Mouse (Mus musculus) monocyte, adult 59 days (primary cell): ENCODE measurements around the gene C7. TPM values are rescaled to one million over a fixed set of nuclear protein-coding genes. Genes with fewer than 3 reads are reported as not detected.

Experiments
- total RNA-seq, 2 experiments: library from RNA; stranded (reverse); gene quantifications; one replicate each; pipeline ENCODE4 v1.2.4; 2023

Gene C7
- total RNA-seq: not detected

DNA sequence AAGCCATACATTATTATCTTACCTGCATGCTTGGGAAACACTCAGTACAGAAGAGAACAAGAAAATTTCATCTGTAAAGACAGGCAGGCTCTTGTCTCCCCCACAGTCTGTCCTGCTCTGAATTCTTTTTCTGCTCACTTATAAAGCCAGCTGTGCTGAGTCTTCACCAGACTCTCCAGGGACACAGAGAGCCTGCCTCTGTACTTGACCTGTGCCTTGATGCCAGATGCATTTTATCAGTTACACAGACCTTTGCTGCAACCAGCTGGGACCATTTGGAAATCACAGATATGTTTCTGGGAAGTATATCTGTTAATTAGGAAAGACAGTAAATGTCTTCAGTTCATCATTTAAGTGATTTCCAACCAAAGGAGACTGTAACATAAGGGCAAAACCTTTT lies at the start of gene C7:
TSS of gene C7 (minus strand) at position 106 of the 400 bp plus-strand sequence.

DNA sequence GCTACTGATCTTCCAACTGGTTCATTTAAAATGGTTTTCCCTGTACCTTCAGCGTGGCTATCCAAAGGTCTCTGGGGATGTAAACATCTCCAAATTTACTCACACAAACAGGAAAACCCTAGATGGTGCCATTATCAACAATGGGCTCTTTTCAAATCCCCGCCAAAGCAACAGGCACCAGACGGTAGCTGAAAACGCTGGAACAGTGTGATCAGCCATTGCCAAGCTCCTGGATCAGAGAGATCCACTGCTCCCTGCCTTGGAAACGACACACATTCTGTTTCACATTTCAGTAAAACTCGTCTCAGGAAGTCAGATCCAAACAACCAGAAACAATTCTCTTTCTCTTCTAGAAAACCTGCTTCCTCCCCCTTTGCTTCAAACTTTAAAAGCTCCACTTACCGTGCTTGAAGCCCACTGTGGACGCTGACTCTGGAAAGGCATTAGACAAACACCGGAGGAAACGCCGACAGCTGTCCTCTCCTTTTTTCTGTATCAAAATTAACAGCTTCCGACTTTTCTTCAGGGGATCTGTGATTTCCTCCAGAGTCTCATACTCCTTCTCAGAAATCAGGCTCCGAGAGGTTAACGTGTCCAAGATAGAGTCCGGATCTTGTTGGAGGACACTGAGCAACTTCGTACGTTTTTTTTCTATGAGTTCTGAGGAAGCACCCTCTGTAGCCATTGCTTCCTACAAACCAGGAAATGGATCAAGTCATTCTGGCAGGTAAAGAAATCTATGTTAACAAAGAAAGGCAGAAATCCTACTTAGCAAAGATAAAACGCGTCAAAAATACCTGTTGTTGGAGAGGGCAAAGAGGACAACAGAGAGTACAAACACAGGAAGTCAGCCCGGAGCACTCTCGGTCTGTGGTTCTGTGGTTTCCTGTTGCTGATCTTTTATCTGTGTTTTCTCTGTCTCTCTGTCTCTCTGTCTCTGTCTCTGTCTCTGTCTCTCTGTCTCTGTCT lies 44.4 kb upstream of the C7 start, which contains the start of gene Card6:
TSS of gene Card6 (minus strand) at position 854 of the 969 bp plus-strand sequence.

Other genes starting within 250 kb of the C7 start
- gene Mroh2b, start 165.0 kb downstream of the C7 start, total RNA-seq: not detected
- 1 to 10 TPM; 5.9 to 8.6 TPM for gene Card6, start 44.8 kb upstream of the C7 start, total RNA-seq
- gene Rpl37, start 52.9 kb upstream of the C7 start, total RNA-seq: 100 to 1,000 TPM; 608 to 621 TPM
- gene Prkaa1, start 80.1 kb upstream of the C7 start, total RNA-seq: 10 to 100 TPM; 20.8 to 22.1 TPM
- gene Ttc33, start 121.8 kb upstream of the C7 start, total RNA-seq: 10 to 100 TPM; 28.7 to 34.9 TPM
- 10 to 100 TPM; 84.8 to 90.2 TPM for gene Ptger4, start 180.4 kb upstream of the C7 start, total RNA-seq